Mouse (Mus musculus) limb, embryonic 10.5 days (tissue): Measurements from ENCODE around the gene Esyt1. TPM values are rescaled to one million over a fixed set of nuclear protein-coding genes. Genes with fewer than 3 reads are reported as not detected.
"Not testable (repeated sequence)": the region's sequence is repeated elsewhere in the genome, so short reads cannot be mapped to it uniquely, and the experiment has no call there.

Source experiments
- DNase-seq: peaks from one replicate; pipeline ENCODE4 v3.0.0-alpha.2; 2017; ENCODE audit warnings: low spot score
- H3K27ac ChIP-seq: fragments of 300-500 bp; sonication (generic); 2 replicates; pipeline ENCODE4 v1.5.1; 2016; ENCODE audit warnings: mild to moderate bottlenecking
- H3K27me3 ChIP-seq: fragments of 300-500 bp; sonication (generic); 2 replicates; pipeline ENCODE4 v1.6.1; 2016; ENCODE audit warnings: low read depth, mild to moderate bottlenecking; ENCODE audit not compliant: poor library complexity, severe bottlenecking
- H3K36me3 ChIP-seq: fragments of 300-500 bp; sonication (generic); 2 replicates; pipeline ENCODE4 v1.6.1; 2016; ENCODE audit warnings: mild to moderate bottlenecking, moderate library complexity
- H3K4me1 ChIP-seq: fragments of 300-500 bp; sonication (generic); 2 replicates; pipeline ENCODE4 v1.6.1; 2016
- H3K4me3 ChIP-seq: fragments of 300-500 bp; sonication (generic); 2 replicates; pipeline ENCODE4 v1.5.1; 2016; ENCODE audit warnings: mild to moderate bottlenecking, moderate library complexity
- H3K9me3 ChIP-seq: fragments of 300-500 bp; sonication (generic); replicated peaks from 2 replicates; pipeline ENCODE4 v1.6.1; 2016; ENCODE audit warnings: mild to moderate bottlenecking
- WGBS: fragments of 180-500 bp; shearing (Covaris S2); methylation state at CpG from one replicate; pipeline ENCODE4 v1.1.7; 2016; 5-methylcytosine and 5-hydroxymethylcytosine counted together
- polyA plus RNA-seq: library from polyadenylated mRNA; unstranded; fragments of >200 nt; fragmentation: Nextera tagmentation; extraction: Ambion mirVana; gene quantifications from 2 replicates; pipeline ENCODE4 v1.2.1, GENCODE M21; 2016

Gene Esyt1
- polyA plus RNA-seq, 1 experiment from 2014 or later: 8.4 TPM

- no peaks in the 10 kb centered on the region for H3K9me3 ChIP-seq
- 83% methylated on average over 11 of the region's 11 CpGs for WGBS
- H3K4me3 ChIP-seq: no peak overlapping the region
- peaks cover 5% of the 10 kb centered on the region; the same call in 1 of the 2 replicates for H3K36me3 ChIP-seq
- no peak overlapping the region for H3K27ac ChIP-seq
- peaks cover 23% of the 10 kb centered on the region for H3K27me3 ChIP-seq
- DNase-seq: no peak
- no peaks in the 10 kb centered on the region for H3K4me1 ChIP-seq
Measured at GRCm38 (mm10) chr10:128510301-128510700, 15.4 kb downstream of the Esyt1 start.

- Histone ChIP-seq H3K27me3 (peaks cover 18% of the 10 kb centered on the region), H3K4me3 (no peak overlapping the region), H3K27ac (no peak overlapping the region), H3K36me3 (peaks cover 3% of the 10 kb centered on the region; the same call in 1 of the 2 replicates), H3K4me1 (no peaks in the 10 kb centered on the region), H3K9me3 (no peaks in the 10 kb centered on the region)
- WGBS: 81% methylated on average over 4 of the region's 4 CpGs
- no peak for DNase-seq
Measured at GRCm38 (mm10) chr10:128509831-128510230, 15.8 kb downstream of the Esyt1 start.

DNA sequence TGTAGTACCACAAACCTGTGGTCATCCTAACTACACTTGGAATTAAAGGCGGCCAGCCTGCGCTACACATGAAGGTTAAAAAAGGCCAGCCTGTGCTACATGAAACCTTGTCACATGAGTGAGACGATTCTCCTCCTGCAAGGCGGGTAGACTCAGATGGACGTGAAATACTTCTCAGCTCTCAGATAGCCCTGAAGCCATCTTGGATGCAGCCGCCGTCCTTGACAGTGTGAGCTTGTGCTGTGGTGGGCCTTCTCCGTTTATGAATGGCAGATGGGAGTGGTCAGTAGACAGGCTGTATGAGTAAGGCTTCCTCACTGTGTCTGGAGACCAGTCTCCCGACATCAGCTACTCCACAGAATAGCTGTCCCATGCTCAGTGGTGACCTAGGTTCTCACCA, 16.5 kb downstream of the Esyt1 start:
- 89% methylated on average over 9 of the region's 9 CpGs for WGBS
- Histone ChIP-seq H3K9me3 (no peaks in the 10 kb centered on the region), H3K4me3 (no peak overlapping the region), H3K27me3 (peaks cover 17% of the 10 kb centered on the region; the same call in 1 of the 2 replicates), H3K36me3 (0 out of 2 replicates have a peak, but pooled peaks cover 2% of the 10 kb centered on the region), H3K27ac (no peak overlapping the region), H3K4me1 (no peaks in the 10 kb centered on the region)
- peak; percentile 26 for DNase-seq

DNA sequence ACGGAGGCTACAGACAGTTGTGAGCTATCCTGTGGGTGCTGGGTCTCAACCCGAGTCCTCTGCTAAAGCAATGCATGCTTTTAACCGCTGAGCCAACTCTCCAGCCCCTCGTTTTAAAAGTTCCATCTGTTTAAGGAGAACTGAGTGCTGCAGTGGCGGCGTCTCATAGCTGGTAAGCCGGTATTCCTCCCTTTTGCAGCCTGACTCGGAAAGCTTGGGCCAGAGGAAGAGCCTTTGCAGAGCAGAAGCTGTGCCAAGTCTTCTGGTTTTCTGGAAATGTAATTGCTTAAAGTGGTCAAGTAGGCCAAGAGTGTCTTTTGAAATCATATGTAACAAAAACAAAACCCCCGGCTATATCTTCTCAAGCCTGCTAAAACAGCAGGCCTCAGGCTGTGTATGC, 17.4 kb downstream of the Esyt1 start:
- H3K27ac ChIP-seq: no peak overlapping the region
- H3K27me3 ChIP-seq: peaks cover 11% of the 10 kb centered on the region; the same call in 1 of the 2 replicates
- 82% methylated on average over 9 of the region's 9 CpGs for WGBS
- no peak for DNase-seq
- no peak overlapping the region for H3K4me3 ChIP-seq
- 0 out of 2 replicates have a peak, but pooled peaks cover 2% of the 10 kb centered on the region for H3K36me3 ChIP-seq
- H3K9me3 ChIP-seq: no peaks in the 10 kb centered on the region
- H3K4me1 ChIP-seq: no peaks in the 10 kb centered on the region

- H3K36me3 ChIP-seq: 0 out of 2 replicates have a peak, but pooled peaks cover 5% of the 10 kb centered on the region
- H3K4me1 ChIP-seq: no peaks in the 10 kb centered on the region
- no peak for DNase-seq
- no peaks in the 10 kb centered on the region for H3K27me3 ChIP-seq
- WGBS: 94% methylated on average over 14 of the region's 14 CpGs
- H3K4me3 ChIP-seq: no peak overlapping the region
- H3K9me3 ChIP-seq: no peaks in the 10 kb centered on the region
- H3K27ac ChIP-seq: no peak overlapping the region
Measured at GRCm38 (mm10) chr10:128505974-128506373, 19.7 kb downstream of the Esyt1 start.

- 95% methylated on average over 5 of the region's 5 CpGs for WGBS
- H3K27me3 ChIP-seq, H3K4me3 ChIP-seq, H3K4me1 ChIP-seq, DNase-seq, H3K9me3 ChIP-seq, H3K36me3 ChIP-seq, H3K27ac ChIP-seq: not testable (repeated sequence)
Measured at GRCm38 (mm10) chr10:128505371-128505667, 20.4 kb downstream of the Esyt1 start.

DNA sequence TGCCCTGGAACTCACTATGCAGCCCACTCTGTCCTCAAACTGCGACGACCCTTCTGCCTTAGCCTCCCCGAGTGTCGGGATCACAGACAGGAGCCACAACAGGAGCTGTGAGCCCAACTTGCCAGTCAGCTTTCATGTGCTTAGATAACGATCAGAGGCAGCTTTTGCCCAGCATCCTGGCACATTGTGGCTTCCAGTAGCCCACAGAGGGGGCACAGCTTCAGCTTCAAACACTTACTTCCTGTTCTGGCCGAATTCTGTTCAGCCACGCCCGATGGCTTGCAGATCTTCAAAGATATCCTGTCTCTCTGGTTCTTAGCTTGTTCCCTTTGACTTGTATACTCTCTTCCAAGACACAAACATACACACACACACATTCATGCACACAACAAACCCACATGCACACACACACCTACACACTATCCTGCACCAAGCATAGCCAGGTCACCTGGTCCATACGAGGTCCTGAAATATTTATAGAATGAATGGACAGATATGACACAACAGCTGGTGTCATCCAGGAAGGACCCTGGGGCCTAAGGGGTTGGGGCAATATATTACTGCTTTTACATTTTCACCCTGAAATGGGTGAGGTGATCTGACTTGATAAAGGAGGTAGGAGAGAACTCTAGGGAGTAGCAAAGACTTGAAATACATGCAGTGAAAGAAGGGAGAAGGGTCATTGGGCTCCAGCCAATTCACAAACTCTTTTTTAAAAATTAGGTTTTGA, 20.9 kb downstream of the Esyt1 start:
- H3K4me3 ChIP-seq: no peak overlapping the region
- no peak overlapping the region for H3K27ac ChIP-seq
- no peak for DNase-seq
- no peaks in the 10 kb centered on the region for H3K4me1 ChIP-seq
- H3K36me3 ChIP-seq: 0 out of 2 replicates have a peak, but pooled peaks cover 3% of the 10 kb centered on the region
- H3K27me3 ChIP-seq: no peaks in the 10 kb centered on the region
- H3K9me3 ChIP-seq: no peaks in the 10 kb centered on the region
- 80% methylated on average over 9 of the region's 9 CpGs for WGBS

GRCm38 (mm10) chr10:128504012-128504411, 21.7 kb downstream of the Esyt1 start:
- Histone ChIP-seq H3K27ac (no peak overlapping the region), H3K9me3 (no peaks in the 10 kb centered on the region), H3K4me3 (no peak overlapping the region), H3K4me1 (peaks cover 6% of the 10 kb centered on the region), H3K27me3 (no peaks in the 10 kb centered on the region), H3K36me3 (0 out of 2 replicates have a peak, but pooled peaks cover 3% of the 10 kb centered on the region)
- 88% methylated on average over 3 of the region's 3 CpGs for WGBS
- DNase-seq: no peak

DNA sequence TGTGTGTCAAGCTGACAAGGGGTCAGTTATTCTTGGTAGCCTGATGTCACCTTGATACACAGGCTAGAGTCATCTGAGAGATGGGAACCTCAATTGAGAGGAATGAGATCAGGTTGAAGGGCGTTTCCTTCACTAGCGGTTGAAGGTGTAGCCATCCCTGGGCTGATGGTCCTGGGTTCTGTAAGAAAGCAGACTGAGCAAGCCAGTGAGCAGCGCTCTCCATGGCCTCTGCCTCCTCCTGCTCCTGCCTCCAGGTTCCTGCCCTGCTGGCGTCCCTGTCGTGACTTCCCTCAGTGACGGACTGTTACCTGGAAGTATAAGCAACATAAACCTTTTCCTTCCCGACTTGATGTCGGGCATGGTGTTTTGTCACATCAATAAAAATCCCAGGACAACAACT, 22.1 kb downstream of the Esyt1 start:
- WGBS: 79% methylated on average over 8 of the region's 8 CpGs
- H3K4me1 ChIP-seq: peaks cover 6% of the 10 kb centered on the region
- no peaks in the 10 kb centered on the region for H3K9me3 ChIP-seq
- H3K4me3 ChIP-seq: no peak overlapping the region
- H3K36me3 ChIP-seq: 0 out of 2 replicates have a peak, but pooled peaks cover 3% of the 10 kb centered on the region
- no peaks in the 10 kb centered on the region for H3K27me3 ChIP-seq
- no peak for DNase-seq
- H3K27ac ChIP-seq: no peak overlapping the region

- no peak overlapping the region for H3K27ac ChIP-seq
Measured at GRCm38 (mm10) chr10:128502341-128502740, 23.3 kb downstream of the Esyt1 start.

GRCm38 (mm10) chr10:128499116-128499671, 26.5 kb downstream of the Esyt1 start:
- H3K4me1 ChIP-seq: peaks cover 33% of the 10 kb centered on the region
- H3K36me3 ChIP-seq: 0 out of 2 replicates have a peak, but pooled peaks cover 3% of the 10 kb centered on the region
- peak overlapping the region; percentile 85 for H3K27ac ChIP-seq
- 2% methylated on average over 21 of the region's 21 CpGs for WGBS
- peak overlapping the region; percentile 65 for H3K4me3 ChIP-seq
- peak; percentile 75 for DNase-seq
- H3K27me3 ChIP-seq: peaks cover 7% of the 10 kb centered on the region
- no peaks in the 10 kb centered on the region for H3K9me3 ChIP-seq

More at GRCm38 (mm10) chr10:128502341-128502740, 23.3 kb downstream of the Esyt1 start:
- 77% methylated on average over 5 of the region's 5 CpGs for WGBS
- Histone ChIP-seq H3K27me3 (no peaks in the 10 kb centered on the region), H3K9me3 (no peaks in the 10 kb centered on the region), H3K4me3 (no peak overlapping the region), H3K4me1 (peaks cover 14% of the 10 kb centered on the region), H3K36me3 (0 out of 2 replicates have a peak, but pooled peaks cover 3% of the 10 kb centered on the region)
- no peak for DNase-seq

DNA sequence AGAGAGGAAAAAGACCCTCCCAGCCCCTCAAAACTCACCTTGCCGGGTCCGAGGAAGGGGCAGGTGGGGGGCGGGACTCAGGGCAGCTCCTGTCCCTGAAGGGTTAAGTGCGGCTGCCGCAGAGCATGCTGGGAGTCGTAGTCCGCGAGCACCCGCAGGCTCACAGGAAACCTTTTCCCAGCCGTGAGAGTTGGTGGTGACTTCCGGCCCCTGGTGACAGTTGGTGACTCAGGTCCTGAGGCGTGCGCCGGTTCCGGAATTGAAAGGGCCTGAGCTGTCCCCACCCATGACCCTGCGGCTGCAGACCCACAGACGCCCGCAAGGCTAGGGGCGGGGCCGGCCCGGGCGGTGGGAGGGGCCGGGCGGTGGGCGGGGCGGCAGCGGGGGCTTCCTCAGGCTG, 27.1 kb downstream of the Esyt1 start, which contains the start of gene Myl6b:
Myl6b (minus strand) TSS at position 96 of the 400 bp plus-strand sequence.
- H3K9me3 ChIP-seq: no peaks in the 10 kb centered on the region
- H3K27ac ChIP-seq: peak within 1 kb of the TSS; percentile 85
- under 1% methylated on average over 27 of the region's 27 CpGs for WGBS
- H3K36me3 ChIP-seq: 0 out of 2 replicates have a peak, but pooled peaks cover 3% of the 10 kb centered on the region
- peaks cover 7% of the 10 kb centered on the region for H3K27me3 ChIP-seq
- H3K4me3 ChIP-seq: peak within 1 kb of the TSS; percentile 65
- peak; percentile 97 for DNase-seq
- peaks cover 33% of the 10 kb centered on the region for H3K4me1 ChIP-seq

- Histone ChIP-seq H3K4me3 (peak overlapping the region; percentile 14; the same call in 1 of the 2 replicates), H3K4me1 (peaks cover 40% of the 10 kb centered on the region), H3K27me3 (peaks cover 7% of the 10 kb centered on the region), H3K36me3 (peaks cover 2% of the 10 kb centered on the region; the same call in 1 of the 2 replicates), H3K27ac (no peak overlapping the region), H3K9me3 (no peaks in the 10 kb centered on the region)
- 45% methylated on average over 6 of the region's 6 CpGs for WGBS
- no peak for DNase-seq
Measured at GRCm38 (mm10) chr10:128497134-128497737, 28.4 kb downstream of the Esyt1 start.
